Mouse (Mus musculus) retina, postnatal 7 days (tissue): ENCODE results near the gene Gatad2b.
A peak's percentile ranks its signal among the peaks of the same experiment; 100 is the strongest.
"Not testable (repeated sequence)": the region's sequence is repeated elsewhere in the genome, so short reads cannot be mapped to it uniquely, and the experiment has no call there.

Experiments used
- DNase-seq: peaks from one replicate; pipeline ENCODE4 v3.0.0-alpha.2; 2012; ENCODE audit warnings: low read depth, low spot score

Gene Gatad2b

GRCm38 (mm10) chr3:90309589-90309988 lies 16.6 kb downstream of the Gatad2b start:
- DNase-seq = no peak

- DNase-seq = no peak
Measured at GRCm38 (mm10) chr3:90313367-90313766, 20.4 kb downstream of the Gatad2b start.

DNA sequence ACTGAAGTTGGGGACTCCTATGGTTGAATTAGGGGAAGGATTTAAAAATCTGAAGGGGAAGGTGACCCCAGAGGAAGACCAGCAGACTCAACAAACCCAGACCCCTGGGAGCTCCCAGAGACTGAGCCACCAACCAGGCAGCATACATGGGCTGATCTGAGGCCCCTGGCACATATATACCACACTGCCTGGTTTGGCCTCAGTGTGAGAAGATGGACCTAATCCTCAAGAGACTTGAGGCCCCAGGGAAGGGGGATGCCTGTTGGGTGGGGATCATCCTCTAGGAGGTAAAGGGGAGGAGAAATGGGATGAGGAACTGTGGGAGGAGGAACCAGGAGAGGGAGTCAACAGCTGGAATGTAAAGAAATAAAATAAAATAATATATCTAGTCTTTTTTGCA lies 21.3 kb downstream of the Gatad2b start:
- no peak for DNase-seq

- DNase-seq = no peak
Measured at GRCm38 (mm10) chr3:90322289-90322688, 29.3 kb downstream of the Gatad2b start.

DNA sequence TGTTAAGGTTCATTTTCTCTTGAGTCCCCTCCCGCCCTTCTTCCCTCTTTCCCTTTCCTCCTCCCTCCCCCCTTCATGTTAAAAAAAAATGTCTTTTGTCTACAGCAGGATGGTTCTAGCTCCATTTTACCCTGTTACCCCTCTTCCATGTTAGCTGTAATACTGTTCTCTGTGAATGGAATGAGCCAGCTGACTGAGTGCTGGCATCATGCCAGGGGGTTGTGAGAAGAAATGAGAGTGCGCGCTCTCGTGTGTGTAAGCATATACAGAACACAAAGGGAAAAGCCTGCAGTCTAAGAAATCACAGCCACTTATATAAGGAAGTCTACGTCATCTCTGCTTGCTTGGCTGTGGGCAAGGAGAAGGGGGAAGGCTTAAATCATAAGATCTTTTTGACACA lies 30.1 kb downstream of the Gatad2b start:
- peak; percentile 53 for DNase-seq

DNA sequence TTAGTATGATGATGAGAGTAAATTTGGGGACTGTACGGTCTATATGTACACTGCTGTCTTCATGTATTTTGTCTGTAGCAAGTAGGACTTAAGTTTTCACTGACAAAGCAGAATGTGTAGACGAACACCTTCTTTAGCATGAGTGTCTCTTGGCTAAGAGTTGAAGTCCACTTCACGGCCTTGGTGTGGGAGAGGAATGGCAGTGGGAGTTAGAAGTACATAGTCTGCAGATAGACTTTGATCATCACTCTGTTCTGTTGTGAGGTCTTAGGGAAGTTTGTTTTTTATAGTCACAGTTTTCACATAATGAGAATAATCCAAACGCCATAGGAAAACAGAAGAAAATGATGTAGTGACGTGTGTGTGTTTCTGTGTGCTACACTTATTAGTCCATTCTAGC lies 39.5 kb downstream of the Gatad2b start:
- DNase-seq = no peak

DNA sequence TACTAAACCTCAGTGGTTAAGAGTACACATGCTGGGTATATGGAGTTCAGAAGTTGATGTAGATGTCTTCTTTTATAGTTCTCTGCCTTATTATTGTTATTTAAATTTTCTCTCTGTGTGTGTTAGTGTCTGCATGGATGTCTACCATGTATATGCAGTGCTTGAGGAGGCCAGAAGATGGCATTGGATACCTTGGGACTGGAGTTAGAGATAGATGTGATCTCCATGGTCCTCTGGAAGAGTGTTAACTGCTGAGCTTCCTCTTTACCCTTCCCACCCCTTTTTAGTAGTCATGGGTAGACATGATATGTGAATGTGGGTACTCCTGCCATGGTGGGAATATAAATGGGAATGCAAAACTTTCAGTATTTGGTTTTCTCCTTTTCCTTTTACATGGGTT lies 42.5 kb downstream of the Gatad2b start:
- DNase-seq = no peak

GRCm38 (mm10) chr3:90338190-90338589 lies 45.2 kb downstream of the Gatad2b start:
- no peak for DNase-seq

DNA sequence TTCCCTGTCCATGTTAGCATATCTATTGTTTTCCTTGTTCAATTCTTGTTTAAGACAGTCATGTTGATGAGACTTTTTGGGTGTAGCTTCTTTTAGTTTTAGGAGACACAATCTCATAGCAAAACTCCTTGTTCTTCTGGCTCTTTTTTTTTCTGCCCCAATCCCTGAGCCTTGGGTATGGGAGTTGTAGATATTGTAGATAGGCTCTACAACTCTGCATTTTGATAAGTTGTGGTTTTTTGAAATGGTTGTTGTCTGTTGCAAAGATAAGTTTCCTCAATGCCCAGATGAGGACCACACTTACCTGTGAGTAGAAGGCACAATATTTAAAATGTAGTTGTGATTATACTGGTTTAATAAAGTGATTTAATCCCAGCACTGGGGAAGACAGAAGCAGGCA lies 47.2 kb downstream of the Gatad2b start:
- DNase-seq = no peak

DNA sequence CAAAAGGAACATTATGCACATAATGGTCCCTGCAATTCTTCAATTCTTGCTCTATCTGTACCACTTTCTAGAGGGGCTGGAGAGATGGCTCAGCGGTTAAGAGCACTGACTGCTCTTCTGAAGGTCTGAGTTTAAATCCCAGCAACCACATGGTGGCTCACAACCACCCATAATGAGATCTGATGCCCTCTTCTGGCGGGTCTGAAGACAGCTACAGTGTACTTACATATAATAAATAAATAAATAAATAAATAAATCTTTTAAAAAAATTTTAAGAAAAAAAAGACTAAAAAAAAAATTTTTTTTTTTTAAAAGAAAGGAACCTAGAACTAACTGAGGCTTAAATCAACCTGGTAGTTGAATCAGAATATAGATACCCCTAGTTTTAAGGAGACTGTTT lies 49.9 kb downstream of the Gatad2b start:
- not testable (repeated sequence) for DNase-seq

- no peak for DNase-seq
Measured at GRCm38 (mm10) chr3:90347847-90348246, 54.9 kb downstream of the Gatad2b start.

GRCm38 (mm10) chr3:90357959-90358358 lies 65.0 kb downstream of the Gatad2b start:
- no peak for DNase-seq

- no peak for DNase-seq
Measured at GRCm38 (mm10) chr3:90359230-90359629, 66.3 kb downstream of the Gatad2b start.

- no peak for DNase-seq
Measured at GRCm38 (mm10) chr3:90361476-90361875, 68.5 kb downstream of the Gatad2b start.

DNA sequence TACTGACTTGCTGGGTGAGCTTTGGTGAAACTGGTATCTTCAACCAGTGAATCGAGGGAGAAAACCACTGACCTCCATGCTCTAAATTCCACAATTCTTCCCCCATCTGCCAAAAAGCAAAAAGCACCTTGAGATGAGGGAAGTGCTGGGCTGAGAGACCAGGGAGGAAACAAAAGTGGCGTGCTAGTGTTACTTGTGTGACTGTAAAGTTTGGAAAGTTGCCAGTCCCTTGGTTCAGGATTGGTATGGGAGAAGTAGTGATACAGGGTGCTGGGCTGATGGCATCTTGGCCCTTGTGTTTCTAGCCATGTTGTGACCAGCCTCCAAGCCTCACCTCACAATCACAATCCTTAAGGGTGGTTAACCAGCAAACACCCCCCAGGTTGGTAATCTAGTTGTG lies 69.4 kb downstream of the Gatad2b start:
- no peak for DNase-seq

- DNase-seq = no peak
Measured at GRCm38 (mm10) chr3:90367001-90367632, 74.1 kb downstream of the Gatad2b start.

GRCm38 (mm10) chr3:90369041-90369440 lies 76.1 kb downstream of the Gatad2b start:
- DNase-seq = no peak

- no peak for DNase-seq
Measured at GRCm38 (mm10) chr3:90371857-90372256, 78.9 kb downstream of the Gatad2b start.

- DNase-seq = no peak
Measured at GRCm38 (mm10) chr3:90372817-90373216, 79.8 kb downstream of the Gatad2b start.

DNA sequence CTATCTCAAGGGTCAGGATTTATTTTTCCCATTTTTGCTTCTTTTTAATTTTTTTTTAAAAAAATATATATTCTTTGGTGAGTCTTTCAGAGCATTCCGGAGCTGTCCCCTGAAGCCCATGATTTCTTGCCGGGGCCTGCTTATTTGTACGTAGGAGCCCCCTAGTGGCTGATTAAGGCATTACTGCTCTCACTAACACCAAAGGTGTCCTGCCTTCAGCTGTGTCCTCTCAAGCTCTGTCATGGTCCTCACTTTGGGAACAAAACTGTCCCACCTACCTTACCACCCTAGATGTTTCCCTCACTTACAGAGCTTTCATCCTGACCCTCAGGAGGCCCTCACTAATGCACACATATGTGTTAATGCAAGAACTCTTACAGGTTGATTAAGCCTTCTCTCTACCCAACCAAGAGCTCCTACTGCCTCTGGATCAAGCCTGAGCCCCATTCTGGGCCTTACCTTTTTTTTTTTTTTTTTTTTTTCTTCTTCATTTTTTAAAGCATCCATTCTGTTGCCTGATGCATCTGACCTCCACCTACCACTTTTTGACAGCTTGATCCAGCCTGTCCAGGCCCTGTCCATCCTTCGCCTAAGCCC lies 80.6 kb downstream of the Gatad2b start:
- peak; percentile 75 for DNase-seq

GRCm38 (mm10) chr3:90374368-90374767 lies 81.4 kb downstream of the Gatad2b start:
- DNase-seq = no peak

DNA sequence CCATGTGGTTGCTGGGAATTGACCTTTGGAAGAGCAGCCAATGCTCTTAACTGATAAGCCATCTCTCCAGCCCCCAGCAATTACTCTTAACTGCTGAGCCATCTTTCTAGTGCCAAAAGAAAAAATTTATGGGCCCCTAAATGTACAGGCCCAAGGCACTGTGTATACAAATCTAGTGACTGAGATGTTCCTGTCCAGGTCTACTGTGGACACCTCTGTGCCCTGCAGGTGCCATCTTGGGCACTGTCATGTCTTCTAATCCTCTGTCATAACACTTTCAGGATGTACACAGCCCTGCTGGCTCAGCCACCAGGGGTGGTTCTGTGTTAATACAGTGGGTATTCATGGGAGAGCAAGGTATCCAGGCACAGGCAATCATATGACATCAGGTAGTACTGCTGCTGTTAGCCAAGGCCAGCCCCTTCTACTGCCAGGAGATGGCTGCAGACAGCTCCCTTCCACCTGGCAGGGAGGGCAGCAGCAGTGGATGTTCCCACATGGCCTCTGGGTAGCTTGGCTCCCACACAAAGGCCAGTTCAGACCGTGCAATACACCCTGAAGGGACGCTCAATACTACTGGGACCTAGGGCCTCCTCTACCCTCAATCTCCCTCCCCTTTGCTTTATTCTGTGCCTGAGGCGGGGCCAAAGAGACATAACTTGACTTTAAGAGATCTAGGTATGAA lies 82.7 kb downstream of the Gatad2b start:
- no peak for DNase-seq

GRCm38 (mm10) chr3:90376247-90376585 lies 83.2 kb downstream of the Gatad2b start:
- DNase-seq = no peak
